Mouse (Mus musculus): ENCODE data around the gene D630039A03Rik. TPM values are rescaled to one million over a fixed set of nuclear protein-coding genes. Genes with fewer than 3 reads are reported as not detected.

D630039A03Rik gene
- 0.59 and 0.66 TPM in 2 replicates for polyA plus RNA-seq (2015; fragmentation: Nextera tagmentation; extraction: Ambion mirVana)

GRCm38 (mm10) chr4:57916201-57916661 lies at the start of gene D630039A03Rik:
Gene D630039A03Rik, minus strand, starts transcription at chr4:57916297.

GRCm38 (mm10) chr4:57956029-57956960 lies 40.2 kb upstream of the D630039A03Rik start, which contains the start of gene Txn1:
Gene Txn1, minus strand, starts transcription at chr4:57956411.

Other genes starting within 250 kb of the D630039A03Rik start
- gene Akap2, start 198.6 kb downstream of the D630039A03Rik start, polyA plus RNA-seq (2015; fragmentation: Nextera tagmentation; extraction: Ambion mirVana): 10.2 and 12.9 TPM in 2 replicates
- 366 and 398 TPM in 2 replicates for gene Txn1, start 40.1 kb upstream of the D630039A03Rik start, polyA plus RNA-seq (2015; fragmentation: Nextera tagmentation; extraction: Ambion mirVana)
- not detected in 2 replicates for gene Txndc8, start 92.8 kb upstream of the D630039A03Rik start, polyA plus RNA-seq (2015; fragmentation: Nextera tagmentation; extraction: Ambion mirVana)

Measured in neural tube, postnatal 0 days (tissue).